27 mouse cellular contexts compared by ENCODE assay signal in genomic region chr15:67283275-67283972, GRCm38 (mm10).
A peak's percentile ranks its signal among the peaks of the same experiment; 100 is the strongest.
DNase-seq lines count a peak whose midpoint lies in the region; ATAC-seq and TF ChIP-seq lines count a peak whose summit lies in the region.
"Had no signal": no experiment of that assay in that cellular context is flagged by ENCODE, and none has a peak within 500 bp of the region (broad histone marks: within the 10 kb centered on the region; RNA-seq: fewer than 3 reads in every experiment).

No protein-coding gene starts in this region.

- H3K4me3 ChIP-seq in kidney, postnatal 0 days (replicated peaks; ENCODE audit: low read depth, low read length): no peak overlapping the region
- no peak overlapping the region for H3K4me3 ChIP-seq in CH12.LX (replicated peaks in 1 of 3; ENCODE audit: low read depth in 2 of 3, low read length in 2 of 3, poor library complexity in 1 of 3)
- H3K4me3 ChIP-seq in myocyte: no peak overlapping the region
- H3K4me3 ChIP-seq: embryonic facial prominence, embryonic 12.5 days; embryonic facial prominence, embryonic 15.5 days; gastrocnemius, adult 2 months; heart, embryonic 10.5 days; heart, embryonic 13.5 days had no signal

- DNase-seq in kidney, postnatal 0 days (ENCODE audit: low spot score): peak; percentile 22
- DNase-seq in kidney, adult 8-10 months: no peak
- DNase-seq in CH12.LX (ENCODE audit: extremely low read depth) (no peak), liver (no peak)
- no peak for DNase-seq in adrenal gland, postnatal 36 days
- DNase-seq: adrenal gland, postnatal 10 days; cerebellum, adult 18-20 months; cerebellum, adult 9-11 months; cerebellum, postnatal 25 days; forebrain, postnatal 0 days; gastrocnemius, adult 2 months; gastrocnemius, postnatal 14 days; heart, adult 18-20 months; heart, postnatal 14 days; heart, postnatal 4 days; kidney, adult 18-20 months had no signal

- no peak overlapping the region for H3ac ChIP-seq in myocyte (ENCODE audit: control insufficient read depth, insufficient read length)

- H3K27ac ChIP-seq in kidney, postnatal 0 days: no peak overlapping the region
- no peak overlapping the region for H3K27ac ChIP-seq in CH12.LX (ENCODE audit: insufficient read depth, low read depth)
- H3K27ac ChIP-seq: embryonic facial prominence, embryonic 12.5 days; embryonic facial prominence, embryonic 15.5 days; gastrocnemius, adult 2 months; heart, embryonic 10.5 days; heart, embryonic 13.5 days; hindbrain, embryonic 14.5 days; hindbrain, postnatal 0 days had no signal

- TF ChIP-seq RAD21 in CH12.LX (IDR thresholded peaks at IDR 0.05; ENCODE audit: low read depth, low read length): no peak

- peak; percentile 72 for TF ChIP-seq EP300 in CH12.LX (IDR thresholded peaks at IDR 0.05; ENCODE audit: low read length)

- no peaks in the 10 kb centered on the region for H3K36me3 ChIP-seq in kidney, postnatal 0 days (ENCODE audit: insufficient read depth, low read length)
- H3K36me3 ChIP-seq in CH12.LX (replicated peaks in 1 of 2; ENCODE audit: control insufficient read depth in 1 of 2, insufficient read depth in 1 of 2, low read length in 1 of 2): no peaks in the 10 kb centered on the region
- H3K36me3 ChIP-seq in myocyte (ENCODE audit: control insufficient read depth, insufficient read depth): no peaks in the 10 kb centered on the region
- H3K36me3 ChIP-seq: embryonic facial prominence, embryonic 12.5 days; embryonic facial prominence, embryonic 15.5 days; heart, embryonic 10.5 days; heart, embryonic 13.5 days had no signal

- no peaks in the 10 kb centered on the region for H3K4me1 ChIP-seq in kidney, postnatal 0 days (replicated peaks; ENCODE audit: insufficient read depth, low read length)
- H3K4me1 ChIP-seq in CH12.LX (ENCODE audit: control insufficient read depth in 1 of 2, insufficient read depth in 2 of 2): peaks cover 5 to 6% of the 10 kb centered on the region in 2 experiments; a peak in 2 of 4 replicates
- H3K4me1 ChIP-seq: embryonic facial prominence, embryonic 12.5 days; embryonic facial prominence, embryonic 15.5 days; heart, embryonic 10.5 days; heart, embryonic 13.5 days had no signal

- WGBS in kidney, postnatal 0 days: 57% methylated on average over 3 of the region's 3 CpGs

- no peaks in the 10 kb centered on the region for H3K27me3 ChIP-seq in kidney, postnatal 0 days (ENCODE audit: insufficient read depth, low read length)
- H3K27me3 ChIP-seq in CH12.LX (replicated peaks) (no peaks in the 10 kb centered on the region), myocyte (ENCODE audit: control insufficient read depth, insufficient read depth, insufficient read length) (no peaks in the 10 kb centered on the region)
- H3K27me3 ChIP-seq: embryonic facial prominence, embryonic 12.5 days; embryonic facial prominence, embryonic 15.5 days; heart, embryonic 13.5 days; Patski had no signal

- ATAC-seq in kidney, postnatal 0 days (replicated peaks; ENCODE audit: low FRiP score, low read depth): no peak
- ATAC-seq: forebrain, embryonic 14.5 days; forebrain, postnatal 0 days; hindbrain, postnatal 0 days; inflammation-experienced regulatory T-cells, adult 6 months; intestine, embryonic 16.5 days; Patski had no signal

- in situ Hi-C loops in CH12.LX (cut with MboI; ENCODE audit: low pct_ligation_motif_present, low pct_unique_long_range_greater_than_20kb, low sequenced_read_pairs): no loop called here

- dilution Hi-C loops in CH12.LX (cut with MboI; ENCODE audit: extremely low pct_ligation_motif_present, extremely low pct_unique_long_range_greater_than_20kb, low sequenced_read_pairs): no loop called here

- TF ChIP-seq POLR2A in CH12.LX (IDR thresholded peaks at IDR 0.05; ENCODE audit: low read depth, low read length): no peak
- no peak for TF ChIP-seq POLR2A in myocyte (IDR thresholded peaks at IDR 0.05; ENCODE audit: insufficient read length, low read depth)

- H3K9ac ChIP-seq in kidney, postnatal 0 days (ENCODE audit: low read depth, low read length): no peak overlapping the region
- no peak overlapping the region for H3K9ac ChIP-seq in CH12.LX (ENCODE audit: insufficient read depth, low read depth)
- H3K9ac ChIP-seq: embryonic facial prominence, embryonic 12.5 days; embryonic facial prominence, embryonic 15.5 days; forebrain, postnatal 0 days; heart, embryonic 13.5 days; hindbrain, embryonic 14.5 days had no signal

- H3K4me2 ChIP-seq in kidney, postnatal 0 days (ENCODE audit: low read length): no peak overlapping the region
- no peak overlapping the region for H3K4me2 ChIP-seq in CH12.LX (ENCODE audit: insufficient read depth, low read depth, poor library complexity, severe bottlenecking)
- no peak overlapping the region for H3K4me2 ChIP-seq in myocyte (ENCODE audit: low read depth)
- H3K4me2 ChIP-seq: embryonic facial prominence, embryonic 12.5 days; embryonic facial prominence, embryonic 15.5 days; heart, embryonic 13.5 days; hindbrain, embryonic 14.5 days had no signal

- TF ChIP-seq CTCF in kidney, postnatal 0 days (IDR thresholded peaks at IDR 0.05; ENCODE audit: low read depth): no peak
- TF ChIP-seq CTCF in CH12.LX (conservative IDR thresholded peaks at IDR 0.05 in 1 of 2, IDR thresholded peaks at IDR 0.05 in 1 of 2; ENCODE audit: low read depth in 2 of 2, low read length in 2 of 2): no peak

- H3K9me3 ChIP-seq in kidney, postnatal 0 days (replicated peaks; ENCODE audit: low read length): no peaks in the 10 kb centered on the region
- no peaks in the 10 kb centered on the region for H3K9me3 ChIP-seq in CH12.LX (replicated peaks; ENCODE audit: low read length)
- H3K9me3 ChIP-seq: embryonic facial prominence, embryonic 12.5 days; embryonic facial prominence, embryonic 15.5 days; heart, embryonic 10.5 days; heart, embryonic 13.5 days had no signal

- H3K79me2 ChIP-seq in CH12.LX (replicated peaks; ENCODE audit: control insufficient read depth, extremely low read depth, insufficient read depth, poor library complexity, severe bottlenecking) (no peaks in the 10 kb centered on the region), myocyte (ENCODE audit: control insufficient read depth, insufficient read depth) (no peaks in the 10 kb centered on the region)

TF ChIP-seq in CH12.LX, 34 proteins besides CTCF, POLR2A, EP300 and RAD21:
- TF ChIP-seq CHD1 (IDR thresholded peaks at IDR 0.05; ENCODE audit: low read depth, low read length) (no peak), JUND (conservative IDR thresholded peaks at IDR 0.05; ENCODE audit: low read depth, low read length) (peak; percentile 57; the same call in 1 of the 2 replicates), GABPA (IDR thresholded peaks at IDR 0.05; ENCODE audit: insufficient replicate concordance, low read depth, low read length) (no peak), IRF4 (IDR thresholded peaks at IDR 0.05; ENCODE audit: low read depth, low read length) (peak; percentile 74), MAFK (IDR thresholded peaks at IDR 0.05; ENCODE audit: insufficient replicate concordance, low read length) (peak; percentile 95), UBTF (IDR thresholded peaks at IDR 0.05; ENCODE audit: low read depth, low read length) (no peak), JUN (IDR thresholded peaks at IDR 0.05; ENCODE audit: insufficient read depth, low read depth, low read length) (peak; percentile 48; the same call in 1 of the 2 replicates)

TF ChIP-seq in myocyte, 11 proteins besides CTCF, POLR2A, EP300 and RAD21:
- TF ChIP-seq MYOD1 (IDR thresholded peaks at IDR 0.05; ENCODE audit: control insufficient read depth in 1 of 3, insufficient read length in 2 of 3, low read depth in 2 of 3): no peak
- TF ChIP-seq MYOG (IDR thresholded peaks at IDR 0.05; ENCODE audit: control insufficient read depth in 1 of 3, insufficient read depth in 1 of 3, insufficient read length in 2 of 3, low read depth in 2 of 3): no peak
- TF ChIP-seq CEBPB (IDR thresholded peaks at IDR 0.05; ENCODE audit: insufficient read depth, poor library complexity, severe bottlenecking): 0 out of 2 replicates have a peak, but pooled peaks have one; percentile 13
- TF ChIP-seq TCF12 (IDR thresholded peaks at IDR 0.05; ENCODE audit: insufficient read depth, poor library complexity, severe bottlenecking): no peak
- TF ChIP-seq REST (IDR thresholded peaks at IDR 0.05; ENCODE audit: insufficient read depth, insufficient read length): no peak
